Mouse (Mus musculus) liver, adult 2 months (tissue): Measurements from ENCODE around the gene Tiparp.

Experiments
- CTCF ChIP-seq: fragments of 200-500 bp; IDR thresholded peaks from 2 replicates; pipeline ENCODE4 v1.5.1; 2011; ENCODE audit warnings: low read depth, low read length, control low read depth
- POLR2A ChIP-seq: fragments of 200-500 bp; IDR thresholded peaks from 2 replicates; pipeline ENCODE4 v1.6.1; 2011; ENCODE audit warnings: low read length, control low read depth; ENCODE audit not compliant: insufficient read depth; ENCODE audit errors: extremely low read depth

- TF ChIP-seq POLR2A: no peak
- TF ChIP-seq CTCF: no peak
Observed at GRCm38 (mm10) chr3:65533014-65533413, 4.8 kb downstream of the Tiparp start.
